Mouse (Mus musculus): ENCODE measurements around the gene Cdc6. TPM values are rescaled to one million over a fixed set of nuclear protein-coding genes. Genes with fewer than 3 reads are reported as not detected.

Gene Cdc6
- polyA plus RNA-seq, 1 experiment, result 8.4 TPM

DNA sequence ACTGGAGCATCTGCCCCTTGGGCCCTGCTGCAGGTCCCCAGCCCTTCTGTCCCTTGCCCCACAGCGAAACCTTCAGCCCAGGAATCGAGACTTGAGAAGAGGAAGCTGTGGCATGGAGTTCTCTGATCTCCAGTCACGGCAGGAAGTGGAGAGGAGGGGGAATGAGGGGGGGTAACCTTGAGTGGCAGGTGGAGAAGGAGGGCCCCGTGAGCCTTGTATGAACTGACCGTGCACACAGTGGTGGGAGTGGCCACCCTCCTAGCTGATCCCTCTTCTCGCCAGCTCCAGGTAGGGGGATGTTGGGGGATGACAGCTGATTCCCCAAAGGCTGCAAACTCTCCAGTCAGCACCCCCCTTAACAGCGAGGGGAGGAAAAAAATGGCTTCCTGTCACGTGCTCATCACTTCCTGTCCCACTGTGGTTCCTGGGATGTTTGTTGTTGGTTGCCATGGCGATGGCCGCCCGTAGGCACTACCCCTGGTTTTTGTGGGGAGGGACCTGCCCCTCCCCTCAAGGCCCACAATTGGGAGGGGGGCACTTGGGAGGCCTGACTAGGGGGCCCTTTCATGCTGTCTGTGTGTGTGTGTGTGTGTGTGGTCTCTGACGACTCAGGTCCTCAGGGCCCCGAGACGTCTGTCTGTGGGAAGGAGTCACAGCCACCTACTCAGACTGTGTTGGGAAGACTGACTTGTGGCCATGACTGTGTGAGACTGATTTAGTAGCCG, 34.4 kb downstream of the Cdc6 start:
- H3K4me1 ChIP-seq (replicated peaks; ENCODE audit: control insufficient read depth, insufficient read depth, low read length), result peaks cover 88% of the 10 kb centered on the region
- H3K27me3 ChIP-seq (ENCODE audit: control insufficient read depth, insufficient read depth, low read length), result no peaks in the 10 kb centered on the region
- under 1% methylated on average over 15 of the region's 15 CpGs for WGBS

GRCm38 (mm10) chr11:98942555-98942922, 34.9 kb downstream of the Cdc6 start:
- TF ChIP-seq CTCF (IDR thresholded peaks at IDR 0.05; ENCODE audit: borderline replicate concordance, control insufficient read depth, extremely low read depth, insufficient read depth, low read length, poor library complexity) (no peak), POLR2A (IDR thresholded peaks at IDR 0.05; ENCODE audit: control insufficient read depth, extremely low read depth, insufficient read depth, low read length, poor library complexity) (no peak)
- Histone ChIP-seq H3K4me1 (replicated peaks; ENCODE audit: control insufficient read depth, insufficient read depth, low read length) (peaks cover 90% of the 10 kb centered on the region), H3K4me3 (ENCODE audit: control insufficient read depth, insufficient read depth, low read length) (peak overlapping the region; percentile 54), H3K27ac (ENCODE audit: control insufficient read depth, insufficient read depth, low read length) (peak overlapping the region; percentile 43), H3K36me3 (ENCODE audit: control insufficient read depth, insufficient read depth, low read length) (no peaks in the 10 kb centered on the region), H3K27me3 (ENCODE audit: control insufficient read depth, insufficient read depth, low read length) (no peaks in the 10 kb centered on the region)
- WGBS, result 3% methylated on average over 3 of the region's 3 CpGs
- no peak for DNase-seq

More for the DNA sequence above, 34.4 kb downstream of the Cdc6 start:
- Histone ChIP-seq H3K4me3 (ENCODE audit: control insufficient read depth, insufficient read depth, low read length) (peak overlapping the region; percentile 54), H3K27ac (ENCODE audit: control insufficient read depth, insufficient read depth, low read length) (peak overlapping the region; percentile 88), H3K36me3 (ENCODE audit: control insufficient read depth, insufficient read depth, low read length) (no peaks in the 10 kb centered on the region)
- peak; percentile 91 for DNase-seq
- TF ChIP-seq CTCF (IDR thresholded peaks at IDR 0.05; ENCODE audit: borderline replicate concordance, control insufficient read depth, extremely low read depth, insufficient read depth, low read length, poor library complexity), result no peak
- TF ChIP-seq POLR2A (IDR thresholded peaks at IDR 0.05; ENCODE audit: control insufficient read depth, extremely low read depth, insufficient read depth, low read length, poor library complexity), result no peak

- TF ChIP-seq CTCF (IDR thresholded peaks at IDR 0.05; ENCODE audit: borderline replicate concordance, control insufficient read depth, extremely low read depth, insufficient read depth, low read length, poor library complexity) (no peak), POLR2A (IDR thresholded peaks at IDR 0.05; ENCODE audit: control insufficient read depth, extremely low read depth, insufficient read depth, low read length, poor library complexity) (no peak)
- 55% methylated on average over 8 of the region's 8 CpGs for WGBS
- H3K27ac ChIP-seq (ENCODE audit: control insufficient read depth, insufficient read depth, low read length), result peak overlapping the region; percentile 43; the same call in 1 of the 2 replicates
- H3K27me3 ChIP-seq (ENCODE audit: control insufficient read depth, insufficient read depth, low read length), result no peaks in the 10 kb centered on the region
- no peaks in the 10 kb centered on the region for H3K36me3 ChIP-seq (ENCODE audit: control insufficient read depth, insufficient read depth, low read length)
- no peak overlapping the region for H3K4me3 ChIP-seq (ENCODE audit: control insufficient read depth, insufficient read depth, low read length)
- peak; percentile 35 for DNase-seq
- H3K4me1 ChIP-seq (replicated peaks; ENCODE audit: control insufficient read depth, insufficient read depth, low read length), result peaks cover 90% of the 10 kb centered on the region
Observed at GRCm38 (mm10) chr11:98942923-98943641, 35.5 kb downstream of the Cdc6 start.

DNA sequence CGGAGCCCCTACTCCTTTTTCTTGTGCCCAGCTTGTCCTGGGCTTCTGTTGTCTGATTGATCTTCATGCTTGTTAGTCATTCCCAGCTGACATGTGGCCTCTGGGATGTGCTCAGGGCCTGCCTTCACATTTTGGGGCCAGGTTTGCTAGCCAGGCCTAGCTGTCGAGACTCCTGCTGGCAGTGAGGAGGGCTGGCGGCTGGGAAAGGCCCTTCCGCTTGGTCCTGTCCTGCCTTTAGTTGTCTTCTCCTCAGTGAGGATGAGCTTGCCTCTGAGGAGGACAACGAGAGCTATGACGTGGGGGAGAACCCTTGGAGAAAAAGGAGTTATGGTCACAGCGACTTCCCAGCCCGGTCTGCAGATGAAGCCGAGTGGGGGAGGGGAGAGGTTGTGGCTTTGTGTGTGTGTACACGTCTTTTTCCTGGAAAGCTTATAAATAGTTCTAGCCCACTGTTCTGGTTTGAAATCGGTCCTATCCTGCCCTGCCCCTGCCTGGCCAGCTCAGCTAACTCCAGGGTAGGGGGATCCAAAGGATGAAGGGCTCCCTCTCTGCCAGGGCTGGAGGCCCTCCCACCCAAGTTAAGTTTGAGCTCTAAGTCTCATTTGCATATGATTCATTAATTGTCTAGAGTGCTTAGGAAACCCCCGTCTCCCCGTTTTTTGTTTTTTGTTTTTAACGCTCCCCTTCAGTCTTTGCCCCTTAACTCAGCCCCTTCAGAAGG, 36.3 kb downstream of the Cdc6 start:
- no peaks in the 10 kb centered on the region for H3K27me3 ChIP-seq (ENCODE audit: control insufficient read depth, insufficient read depth, low read length)
- no peaks in the 10 kb centered on the region for H3K36me3 ChIP-seq (ENCODE audit: control insufficient read depth, insufficient read depth, low read length)
- TF ChIP-seq POLR2A (IDR thresholded peaks at IDR 0.05; ENCODE audit: control insufficient read depth, extremely low read depth, insufficient read depth, low read length, poor library complexity) (0 out of 2 replicates have a peak, but pooled peaks have one; percentile 16), CTCF (IDR thresholded peaks at IDR 0.05; ENCODE audit: borderline replicate concordance, control insufficient read depth, extremely low read depth, insufficient read depth, low read length, poor library complexity) (no peak)
- peak overlapping the region; percentile 90; the same call in 1 of the 2 replicates for H3K27ac ChIP-seq (ENCODE audit: control insufficient read depth, insufficient read depth, low read length)
- peak; percentile 47 for DNase-seq
- H3K4me1 ChIP-seq (replicated peaks; ENCODE audit: control insufficient read depth, insufficient read depth, low read length), result peaks cover 89% of the 10 kb centered on the region
- no peak overlapping the region for H3K4me3 ChIP-seq (ENCODE audit: control insufficient read depth, insufficient read depth, low read length)
- 39% methylated on average over 14 of the region's 14 CpGs for WGBS

DNA sequence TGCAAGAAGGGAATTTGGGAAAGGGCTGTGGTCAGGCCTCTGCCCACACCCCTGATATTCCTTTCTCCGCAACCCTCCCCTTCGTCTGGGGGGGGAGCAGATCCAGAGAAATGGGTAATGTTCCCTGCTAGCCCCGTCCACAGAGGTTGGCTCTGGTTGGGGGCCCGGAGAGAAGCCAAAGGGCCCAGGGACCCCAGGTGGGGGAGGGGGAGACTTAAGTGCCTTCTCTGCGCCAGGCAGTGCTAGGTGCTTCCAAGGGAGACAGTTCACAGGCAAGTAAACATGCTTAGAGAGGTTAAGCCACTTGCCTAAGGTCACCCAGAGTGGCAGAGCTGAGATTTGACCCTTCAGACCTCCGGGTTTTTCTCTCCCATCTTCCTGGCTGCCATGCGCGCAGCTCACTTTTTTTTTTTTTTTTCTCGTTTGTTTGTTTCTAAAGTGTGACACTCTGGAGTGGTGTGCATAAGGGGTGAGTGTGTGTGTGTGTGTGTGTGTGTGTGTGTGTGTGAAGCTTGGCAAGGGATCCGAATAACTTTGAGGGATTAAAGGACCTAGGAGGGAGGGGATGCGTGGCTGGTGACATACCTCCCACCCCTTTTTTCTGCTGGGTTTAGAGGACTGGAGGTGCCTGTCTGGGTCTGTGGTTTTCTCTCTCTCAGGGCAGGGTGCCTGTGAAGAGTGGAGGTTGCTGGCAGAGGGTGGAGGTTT, 37.5 kb downstream of the Cdc6 start:
- no peak overlapping the region for H3K4me3 ChIP-seq (ENCODE audit: control insufficient read depth, insufficient read depth, low read length)
- H3K4me1 ChIP-seq (replicated peaks; ENCODE audit: control insufficient read depth, insufficient read depth, low read length), result peaks cover 89% of the 10 kb centered on the region
- peak; percentile 66 for DNase-seq
- no peaks in the 10 kb centered on the region for H3K27me3 ChIP-seq (ENCODE audit: control insufficient read depth, insufficient read depth, low read length)
- no peaks in the 10 kb centered on the region for H3K36me3 ChIP-seq (ENCODE audit: control insufficient read depth, insufficient read depth, low read length)
- peak; percentile 23; the same call in 1 of the 2 replicates for TF ChIP-seq POLR2A (IDR thresholded peaks at IDR 0.05; ENCODE audit: control insufficient read depth, extremely low read depth, insufficient read depth, low read length, poor library complexity)
- no peak for TF ChIP-seq CTCF (IDR thresholded peaks at IDR 0.05; ENCODE audit: borderline replicate concordance, control insufficient read depth, extremely low read depth, insufficient read depth, low read length, poor library complexity)
- peak overlapping the region; percentile 90 for H3K27ac ChIP-seq (ENCODE audit: control insufficient read depth, insufficient read depth, low read length)
- 24% methylated on average over 11 of the region's 11 CpGs for WGBS

GRCm38 (mm10) chr11:98945605-98945977, 38.0 kb downstream of the Cdc6 start:
- Histone ChIP-seq H3K4me1 (replicated peaks; ENCODE audit: control insufficient read depth, insufficient read depth, low read length) (peaks cover 89% of the 10 kb centered on the region), H3K27ac (ENCODE audit: control insufficient read depth, insufficient read depth, low read length) (peak overlapping the region; percentile 90), H3K36me3 (ENCODE audit: control insufficient read depth, insufficient read depth, low read length) (no peaks in the 10 kb centered on the region), H3K4me3 (ENCODE audit: control insufficient read depth, insufficient read depth, low read length) (no peak overlapping the region), H3K27me3 (ENCODE audit: control insufficient read depth, insufficient read depth, low read length) (no peaks in the 10 kb centered on the region)
- no peak for TF ChIP-seq CTCF (IDR thresholded peaks at IDR 0.05; ENCODE audit: borderline replicate concordance, control insufficient read depth, extremely low read depth, insufficient read depth, low read length, poor library complexity)
- no peak for TF ChIP-seq POLR2A (IDR thresholded peaks at IDR 0.05; ENCODE audit: control insufficient read depth, extremely low read depth, insufficient read depth, low read length, poor library complexity)
- DNase-seq, result no peak
- 12% methylated on average over 3 of the region's 3 CpGs for WGBS
